Mouse (Mus musculus): ENCODE data around the gene Gm13698.
"Not testable (repeated sequence)": the region's sequence is repeated elsewhere in the genome, so short reads cannot be mapped to it uniquely, and the experiment has no call there.

DNA sequence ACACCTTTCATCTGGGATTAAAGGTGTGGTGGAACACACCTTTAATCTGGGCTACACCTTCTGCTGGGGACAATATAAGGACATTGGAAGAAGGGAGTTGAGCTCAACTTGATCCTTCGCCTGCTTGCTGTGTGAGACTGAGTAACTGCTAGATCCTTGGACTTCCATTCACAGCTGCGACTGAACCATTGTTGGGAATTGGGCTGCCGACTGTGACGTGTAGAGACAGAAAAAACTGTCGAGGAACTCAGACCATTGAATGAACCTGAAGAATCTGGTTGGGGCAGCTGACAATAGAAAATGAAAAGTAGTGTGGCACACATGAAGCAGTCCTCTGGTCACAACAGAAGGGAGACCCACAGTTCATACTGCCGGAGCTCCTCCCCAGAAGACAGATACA lies 28.9 kb downstream of the Gm13698 start, which contains the start of gene Gm13697:
- TF ChIP-seq CTCF, POLR2A (IDR thresholded peaks at IDR 0.05; ENCODE audit: insufficient read depth, low read depth, low read length): not testable (repeated sequence)

Measured in olfactory bulb, adult 2 months (tissue).